Mouse (Mus musculus): Measurements from ENCODE around the gene Tenm2.

DNA sequence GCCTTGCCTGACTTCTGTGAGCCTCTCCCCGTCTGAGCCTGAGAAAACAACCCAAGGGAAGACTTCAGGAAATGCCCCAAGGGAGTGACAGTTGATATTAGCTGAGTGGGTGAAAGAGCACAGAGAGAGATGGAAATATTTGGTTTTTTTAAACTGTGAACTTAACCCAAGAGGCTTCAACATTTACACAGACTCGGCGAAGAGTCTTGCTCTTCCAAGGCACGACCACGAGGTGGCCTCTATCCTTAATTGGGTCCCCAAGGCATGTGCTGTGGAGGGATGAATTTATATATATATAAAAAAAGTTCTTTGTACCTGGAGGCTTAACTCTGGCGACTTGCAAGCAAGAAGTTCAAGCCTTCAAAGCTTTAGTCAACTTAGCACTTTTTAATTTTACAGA is 943.6 kb downstream of the Tenm2 start:
- TF ChIP-seq CTCF (conservative IDR thresholded peaks at IDR 0.05; ENCODE audit: insufficient read depth, insufficient read length, low read depth, low read length) (no peak), POLR2A (IDR thresholded peaks at IDR 0.05; ENCODE audit: low read depth, low read length) (no peak)

Data from kidney, adult 2 months (tissue).